10 mouse cellular contexts compared by ENCODE assay signal in genomic region chr7:35859601-35860000, GRCm38 (mm10). TPM values are rescaled to one million over a fixed set of nuclear protein-coding genes. Genes with fewer than 3 reads are reported as not detected.
DNase-seq lines count a peak whose midpoint lies in the region; ATAC-seq and TF ChIP-seq lines count a peak whose summit lies in the region.
"Had no signal": no experiment of that assay in that cellular context is flagged by ENCODE, and none has a peak within 500 bp of the region (broad histone marks: within the 10 kb centered on the region; RNA-seq: fewer than 3 reads in every experiment).

No protein-coding gene starts in this region.

- no peak overlapping the region for H3K4me3 ChIP-seq in hindbrain, embryonic 11.5 days (ENCODE audit: low read depth, low read length)
- no peak overlapping the region for H3K4me3 ChIP-seq in hindbrain, embryonic 14.5 days (replicated peaks; ENCODE audit: low read length)
- H3K4me3 ChIP-seq in kidney, postnatal 0 days (replicated peaks; ENCODE audit: low read depth, low read length) = no peak overlapping the region
- H3K4me3 ChIP-seq in forebrain, embryonic 14.5 days (ENCODE audit: low read depth, low read length) = no peak overlapping the region
- H3K4me3 ChIP-seq: embryonic facial prominence, embryonic 15.5 days; limb, embryonic 15.5 days had no signal

- no peaks in the 10 kb centered on the region for H3K36me3 ChIP-seq in hindbrain, embryonic 11.5 days (ENCODE audit: control insufficient read depth, insufficient read depth, low read length)
- H3K36me3 ChIP-seq in hindbrain, embryonic 14.5 days (replicated peaks; ENCODE audit: control insufficient read depth, insufficient read depth) = no peaks in the 10 kb centered on the region
- no peaks in the 10 kb centered on the region for H3K36me3 ChIP-seq in kidney, postnatal 0 days (ENCODE audit: insufficient read depth, low read length)
- H3K36me3 ChIP-seq in forebrain, embryonic 14.5 days (ENCODE audit: control insufficient read depth, insufficient read depth, low read length) = no peaks in the 10 kb centered on the region
- H3K36me3 ChIP-seq: embryonic facial prominence, embryonic 15.5 days; limb, embryonic 15.5 days had no signal

- peak; percentile 61 for TF ChIP-seq CTCF in kidney, postnatal 0 days (IDR thresholded peaks at IDR 0.05; ENCODE audit: low read depth)

- H3K4me1 ChIP-seq in hindbrain, embryonic 11.5 days (replicated peaks; ENCODE audit: control insufficient read depth, insufficient read depth, low read length) = no peaks in the 10 kb centered on the region
- no peaks in the 10 kb centered on the region for H3K4me1 ChIP-seq in hindbrain, embryonic 14.5 days (replicated peaks; ENCODE audit: control insufficient read depth, insufficient read depth, low read length)
- no peaks in the 10 kb centered on the region for H3K4me1 ChIP-seq in kidney, postnatal 0 days (replicated peaks; ENCODE audit: insufficient read depth, low read length)
- no peaks in the 10 kb centered on the region for H3K4me1 ChIP-seq in forebrain, embryonic 14.5 days (ENCODE audit: control insufficient read depth, insufficient read depth, low read length)
- H3K4me1 ChIP-seq: embryonic facial prominence, embryonic 15.5 days; limb, embryonic 15.5 days had no signal

- intact Hi-C loops in left cerebral cortex, postnatal 14 days (cut with DNase I) = no loop called here

- 25% methylated on average over 3 of the region's 3 CpGs for WGBS in hindbrain, embryonic 11.5 days
- WGBS in hindbrain, embryonic 14.5 days = 30% methylated on average over 3 of the region's 3 CpGs
- 28% methylated on average over 3 of the region's 3 CpGs for WGBS in kidney, postnatal 0 days
- 36% methylated on average over 3 of the region's 3 CpGs for WGBS in forebrain, embryonic 14.5 days

- no peak overlapping the region for H3K4me2 ChIP-seq in hindbrain, embryonic 11.5 days (replicated peaks; ENCODE audit: low read depth, low read length)
- no peak overlapping the region for H3K4me2 ChIP-seq in hindbrain, embryonic 14.5 days (replicated peaks)
- H3K4me2 ChIP-seq in kidney, postnatal 0 days (ENCODE audit: low read length) = no peak overlapping the region
- no peak overlapping the region for H3K4me2 ChIP-seq in forebrain, embryonic 14.5 days (ENCODE audit: low read length)
- H3K4me2 ChIP-seq: embryonic facial prominence, embryonic 15.5 days; limb, embryonic 15.5 days had no signal

- no peaks in the 10 kb centered on the region for H3K27me3 ChIP-seq in hindbrain, embryonic 11.5 days (ENCODE audit: control insufficient read depth, insufficient read depth, low read length)
- no peaks in the 10 kb centered on the region for H3K27me3 ChIP-seq in hindbrain, embryonic 14.5 days (ENCODE audit: control insufficient read depth, insufficient read depth, low read length)
- no peaks in the 10 kb centered on the region for H3K27me3 ChIP-seq in kidney, postnatal 0 days (ENCODE audit: insufficient read depth, low read length)
- no peaks in the 10 kb centered on the region for H3K27me3 ChIP-seq in forebrain, embryonic 14.5 days (replicated peaks; ENCODE audit: control insufficient read depth, insufficient read depth, low read length)
- H3K27me3 ChIP-seq: embryonic facial prominence, embryonic 15.5 days; limb, embryonic 15.5 days had no signal

- no peaks in the 10 kb centered on the region for H3K9me3 ChIP-seq in hindbrain, embryonic 11.5 days (ENCODE audit: control insufficient read depth, low read length)
- 0 out of 2 replicates have a peak, but pooled peaks cover 3% of the 10 kb centered on the region for H3K9me3 ChIP-seq in hindbrain, embryonic 14.5 days (ENCODE audit: control insufficient read depth, low read length)
- H3K9me3 ChIP-seq in kidney, postnatal 0 days (replicated peaks; ENCODE audit: low read length) = no peaks in the 10 kb centered on the region
- 0 out of 2 replicates have a peak, but pooled peaks cover 4% of the 10 kb centered on the region for H3K9me3 ChIP-seq in forebrain, embryonic 14.5 days (replicated peaks; ENCODE audit: control insufficient read depth, low read length)
- H3K9me3 ChIP-seq: embryonic facial prominence, embryonic 15.5 days; limb, embryonic 15.5 days had no signal

- no peak for ATAC-seq in hindbrain, embryonic 11.5 days (ENCODE audit: low FRiP score)
- ATAC-seq in hindbrain, embryonic 14.5 days (ENCODE audit: low FRiP score) = no peak
- ATAC-seq in kidney, postnatal 0 days (replicated peaks; ENCODE audit: low FRiP score, low read depth) = no peak
- no peak for ATAC-seq in forebrain, embryonic 14.5 days

- no peak overlapping the region for H3K27ac ChIP-seq in hindbrain, embryonic 11.5 days (ENCODE audit: low read depth, low read length)
- no peak overlapping the region for H3K27ac ChIP-seq in hindbrain, embryonic 14.5 days
- H3K27ac ChIP-seq in kidney, postnatal 0 days = no peak overlapping the region
- no peak overlapping the region for H3K27ac ChIP-seq in forebrain, embryonic 14.5 days (ENCODE audit: low read depth, low read length)
- H3K27ac ChIP-seq: embryonic facial prominence, embryonic 15.5 days; limb, embryonic 15.5 days had no signal

- no peak overlapping the region for H3K9ac ChIP-seq in hindbrain, embryonic 11.5 days (ENCODE audit: low read depth, low read length)
- H3K9ac ChIP-seq in hindbrain, embryonic 14.5 days = no peak overlapping the region
- no peak overlapping the region for H3K9ac ChIP-seq in kidney, postnatal 0 days (ENCODE audit: low read depth, low read length)
- no peak overlapping the region for H3K9ac ChIP-seq in forebrain, embryonic 14.5 days (ENCODE audit: low read length)
- H3K9ac ChIP-seq: embryonic facial prominence, embryonic 15.5 days; limb, embryonic 15.5 days had no signal

- DNase-seq in hindbrain, embryonic 11.5 days (ENCODE audit: low spot score) = peak; percentile 25
- no peak for DNase-seq in hindbrain, embryonic 14.5 days (ENCODE audit: low spot score)
- DNase-seq in CD4-positive helper T cell, adult 2 months (ENCODE audit: low read depth, low spot score) = peak; percentile 8
- DNase-seq in NIH3T3 (ENCODE audit: low read depth) = peak; percentile 46
- DNase-seq in kidney, postnatal 0 days (ENCODE audit: low spot score) = peak; percentile 4
- DNase-seq in thymus, postnatal 4 days = peak; percentile 72
- DNase-seq in forebrain, embryonic 14.5 days (ENCODE audit: low spot score) = no peak
- DNase-seq in left cerebral cortex, postnatal 14 days (ENCODE audit: low spot score in 2 of 2) = no peak

RNA-seq across cellular contexts. Expression of gene Zfp507, which starts 56.8 kb away (rescaled TPM):
- polyA plus RNA-seq in hindbrain, embryonic 11.5 days (2014; fragmentation: Nextera tagmentation; extraction: Ambion mirVana) = 16.2 and 21.4 TPM in 2 replicates
- 14.0 and 16.0 TPM in 2 replicates for polyA plus RNA-seq in hindbrain, embryonic 14.5 days (2014; fragmentation: Nextera tagmentation; extraction: Ambion mirVana)
- 12.2 TPM in 2 replicates for polyA plus RNA-seq in kidney, postnatal 0 days (2015; fragmentation: Nextera tagmentation; extraction: Ambion mirVana)
- polyA plus RNA-seq in forebrain, embryonic 14.5 days (2014; fragmentation: Nextera tagmentation; extraction: Ambion mirVana) = 12.0 and 12.5 TPM in 2 replicates
- total RNA-seq in left cerebral cortex, postnatal 14 days (2021) = 10 to 100 TPM; 25.2 to 27.1 TPM

Comparison
In these comparisons a context has a peak if more than half of its experiments do, and no peak if none do; other contexts are left out.
1. DNase-seq: peak in hindbrain, embryonic 11.5 days (single experiment), CD4-positive helper T cell, adult 2 months (single experiment), NIH3T3 (single experiment), kidney, postnatal 0 days (single experiment) and thymus, postnatal 4 days (single experiment); none in hindbrain, embryonic 14.5 days (single experiment), forebrain, embryonic 14.5 days (single experiment) and left cerebral cortex, postnatal 14 days (0 of 2).